Mouse (Mus musculus) limb, embryonic 13.5 days (tissue): ENCODE measurements around the gene Cdca5. TPM values are rescaled to one million over a fixed set of nuclear protein-coding genes. Genes with fewer than 3 reads are reported as not detected.
A peak's percentile ranks its signal among the peaks of the same experiment; 100 is the strongest.
"Not testable (repeated sequence)": the region's sequence is repeated elsewhere in the genome, so short reads cannot be mapped to it uniquely, and the experiment has no call there.

ENCODE experiments used
- ATAC-seq: fragments of 200-750 bp; cut with Nextera tagmentation; 2 replicates; pipeline ENCODE4 v1.8.0; 2017; ENCODE audit warnings: low read depth, moderate number of reproducible peaks, moderate TSS enrichment; ENCODE audit not compliant: low FRiP score
- H3K27ac ChIP-seq: fragments of 300-500 bp; sonication (generic); 2 replicates; pipeline ENCODE4 v1.5.1; 2015; ENCODE audit warnings: inconsistent platforms, mild to moderate bottlenecking, moderate library complexity
- H3K27me3 ChIP-seq: fragments of 300-500 bp; sonication (generic); 2 replicates; pipeline ENCODE4 v1.6.1; 2015; ENCODE audit warnings: mild to moderate bottlenecking, inconsistent platforms
- H3K36me3 ChIP-seq: fragments of 300-500 bp; sonication (generic); 2 replicates; pipeline ENCODE4 v1.6.1; 2015; ENCODE audit warnings: inconsistent platforms, mild to moderate bottlenecking, moderate library complexity
- H3K4me1 ChIP-seq: fragments of 300-500 bp; sonication (generic); 2 replicates; pipeline ENCODE4 v1.6.1; 2015; ENCODE audit warnings: inconsistent platforms
- H3K4me2 ChIP-seq: fragments of 300-500 bp; sonication (generic); replicated peaks from 2 replicates; pipeline ENCODE4 v1.6.1; 2015; ENCODE audit warnings: inconsistent platforms, mild to moderate bottlenecking, moderate library complexity
- H3K4me3 ChIP-seq: fragments of 300-500 bp; sonication (generic); 2 replicates; pipeline ENCODE4 v1.5.1; 2015; ENCODE audit warnings: moderate library complexity, mild to moderate bottlenecking, inconsistent platforms
- H3K9ac ChIP-seq: fragments of 300-500 bp; sonication (generic); 2 replicates; pipeline ENCODE4 v1.6.1; 2015; ENCODE audit warnings: mild to moderate bottlenecking, inconsistent platforms
- H3K9me3 ChIP-seq: fragments of 300-500 bp; sonication (generic); 2 replicates; pipeline ENCODE4 v1.6.1; 2016; ENCODE audit warnings: inconsistent platforms
- WGBS: fragments of 180-500 bp; shearing (Covaris S2); methylation state at CpG from one replicate; pipeline ENCODE4 v1.1.7; 2015; 5-methylcytosine and 5-hydroxymethylcytosine counted together
- polyA plus RNA-seq: library from polyadenylated mRNA; unstranded; fragments of >200 nt; fragmentation: Nextera tagmentation; extraction: Ambion mirVana; gene quantifications from 2 replicates; pipeline ENCODE4 v1.2.1, GENCODE M21; 2015

The Cdca5 gene
- polyA plus RNA-seq = 36.5 and 37.6 TPM in 2 replicates

- under 1% methylated on average over 58 of the region's 58 CpGs for WGBS
- H3K36me3 ChIP-seq = peaks cover 63% of the 10 kb centered on the region
These were observed at the start of gene Cdca5, which contains the start of gene Zfpl1 for GRCm38 (mm10) chr19:6084478-6085248. Gene Cdca5 (plus strand): TSS chr19:6084983. Gene Zfpl1 (minus strand): TSS chr19:6084956.

GRCm38 (mm10) chr19:6035966-6036585 is 48.7 kb upstream of the Cdca5 start:
- Histone ChIP-seq H3K36me3 (no peaks in the 10 kb centered on the region), H3K4me2 (no peak overlapping the region), H3K4me3 (no peak overlapping the region), H3K4me1 (no peaks in the 10 kb centered on the region), H3K27ac (no peak overlapping the region), H3K9me3 (no peaks in the 10 kb centered on the region), H3K27me3 (no peaks in the 10 kb centered on the region), H3K9ac (no peak overlapping the region)
- WGBS = 76% methylated on average over 9 of the region's 9 CpGs
- no peak for ATAC-seq

More at GRCm38 (mm10) chr19:6084478-6085248, at the start of gene Cdca5, which contains the start of gene Zfpl1:
- Histone ChIP-seq H3K4me1 (peaks cover 24% of the 10 kb centered on the region), H3K9me3 (no peaks in the 10 kb centered on the region), H3K9ac (peak within 1 kb of the TSS; percentile 78), H3K4me3 (peak within 1 kb of the TSS; percentile 74), H3K4me2 (peak within 1 kb of the TSS; percentile 89), H3K27ac (peak within 1 kb of the TSS; percentile 65; the same call in 1 of the 2 replicates), H3K27me3 (no peaks in the 10 kb centered on the region)
- ATAC-seq = peak; percentile 91

- H3K4me1 ChIP-seq = no peaks in the 10 kb centered on the region
- H3K9me3 ChIP-seq = no peaks in the 10 kb centered on the region
- no peaks in the 10 kb centered on the region for H3K36me3 ChIP-seq
- H3K4me2 ChIP-seq = no peak overlapping the region
- H3K9ac ChIP-seq = no peak overlapping the region
- no peak overlapping the region for H3K4me3 ChIP-seq
- no peaks in the 10 kb centered on the region for H3K27me3 ChIP-seq
- ATAC-seq = no peak
- no peak overlapping the region for H3K27ac ChIP-seq
These were observed 47.1 kb upstream of the Cdca5 start for GRCm38 (mm10) chr19:6037695-6038094.

- H3K4me1 ChIP-seq = no peaks in the 10 kb centered on the region
- no peak overlapping the region for H3K9ac ChIP-seq
- no peaks in the 10 kb centered on the region for H3K36me3 ChIP-seq
- WGBS = 84% methylated on average over 7 of the region's 7 CpGs
- H3K4me3 ChIP-seq = no peak overlapping the region
- H3K27me3 ChIP-seq = no peaks in the 10 kb centered on the region
- no peak for ATAC-seq
- H3K4me2 ChIP-seq = no peak overlapping the region
- H3K9me3 ChIP-seq = no peaks in the 10 kb centered on the region
- H3K27ac ChIP-seq = no peak overlapping the region
These were observed 46.5 kb upstream of the Cdca5 start for GRCm38 (mm10) chr19:6038326-6038725.

- Histone ChIP-seq H3K27ac (no peak overlapping the region), H3K27me3 (no peaks in the 10 kb centered on the region), H3K4me1 (peaks cover under 1% of the 10 kb centered on the region), H3K9ac (no peak overlapping the region), H3K36me3 (no peaks in the 10 kb centered on the region), H3K4me3 (no peak overlapping the region), H3K9me3 (no peaks in the 10 kb centered on the region), H3K4me2 (no peak overlapping the region)
- no peak for ATAC-seq
These were observed 44.8 kb upstream of the Cdca5 start for GRCm38 (mm10) chr19:6040002-6040401.

- ATAC-seq = no peak
- Histone ChIP-seq H3K27me3 (no peaks in the 10 kb centered on the region), H3K27ac (no peak overlapping the region), H3K4me1 (peaks cover 10% of the 10 kb centered on the region), H3K4me2 (no peak overlapping the region), H3K4me3 (no peak overlapping the region), H3K9me3 (no peaks in the 10 kb centered on the region), H3K36me3 (no peaks in the 10 kb centered on the region), H3K9ac (no peak overlapping the region)
- WGBS = 90% methylated on average over 9 of the region's 9 CpGs
These were observed 42.5 kb upstream of the Cdca5 start for GRCm38 (mm10) chr19:6042293-6042692.

- H3K9me3 ChIP-seq, H3K9ac ChIP-seq, H3K27ac ChIP-seq, H3K4me3 ChIP-seq, ATAC-seq, H3K27me3 ChIP-seq, H3K4me2 ChIP-seq: not testable (repeated sequence)
- Histone ChIP-seq H3K36me3 (peaks cover 12% of the 10 kb centered on the region), H3K4me1 (peaks cover 23% of the 10 kb centered on the region)
- 63% methylated on average over 4 of the region's 4 CpGs for WGBS
These were observed 40.7 kb upstream of the Cdca5 start for GRCm38 (mm10) chr19:6044102-6044501.

DNA sequence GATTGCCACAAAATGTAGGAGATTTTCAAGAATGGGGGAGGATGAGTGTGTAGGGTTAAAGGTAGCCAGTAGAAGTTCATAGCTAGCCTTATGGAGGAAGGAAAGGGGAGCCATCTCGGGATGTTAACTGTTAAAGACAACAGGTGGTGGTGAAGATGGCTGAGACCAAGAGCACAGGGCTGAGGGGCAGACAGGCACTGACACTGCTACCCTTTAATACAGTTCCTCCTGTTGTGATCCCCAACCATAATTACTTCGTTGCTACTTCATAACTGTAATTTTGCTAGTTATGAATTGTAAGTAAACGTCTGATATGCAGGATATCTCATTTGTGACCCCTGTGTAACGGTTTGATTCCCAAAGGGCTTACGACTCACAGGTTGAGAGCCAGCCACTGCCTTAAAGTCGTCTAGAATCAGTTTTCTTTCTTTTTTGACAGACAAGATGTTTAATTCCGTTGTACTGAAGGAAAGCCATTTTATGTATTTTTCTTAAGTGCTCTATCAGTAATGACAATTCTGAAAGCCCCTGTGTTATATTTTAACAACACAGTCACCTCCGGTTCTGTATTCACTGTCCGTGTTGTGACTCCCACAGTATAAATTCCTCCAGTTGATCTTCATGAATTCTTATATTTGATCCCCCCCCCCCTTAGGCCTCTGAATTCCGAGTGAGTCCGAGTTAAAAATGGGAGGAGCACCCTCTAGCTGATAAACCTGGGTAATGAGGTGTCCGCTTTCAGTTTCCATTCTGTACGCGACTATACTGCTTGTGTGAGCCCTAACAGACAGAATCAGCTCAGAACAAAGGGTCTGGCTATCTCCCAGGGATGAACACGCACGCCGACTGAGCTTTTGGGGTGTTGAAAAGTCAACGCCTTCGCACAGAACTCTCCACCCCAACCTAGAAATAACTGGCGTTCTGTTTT is 39.2 kb upstream of the Cdca5 start:
- H3K9me3 ChIP-seq = no peaks in the 10 kb centered on the region
- peak overlapping the region; percentile 95 for H3K9ac ChIP-seq
- WGBS = 16% methylated on average over 20 of the region's 20 CpGs
- peak overlapping the region; percentile 99 for H3K27ac ChIP-seq
- peak; percentile 5; the same call in 1 of the 2 replicates for ATAC-seq
- peak overlapping the region; percentile 93 for H3K4me3 ChIP-seq
- peak overlapping the region; percentile 98 for H3K4me2 ChIP-seq
- H3K27me3 ChIP-seq = no peaks in the 10 kb centered on the region
- H3K4me1 ChIP-seq = peaks cover 23% of the 10 kb centered on the region
- H3K36me3 ChIP-seq = peaks cover 27% of the 10 kb centered on the region

- WGBS = under 1% methylated on average over 65 of the region's 65 CpGs
- peak within 1 kb of the TSS; percentile 93 for H3K4me3 ChIP-seq
- H3K27ac ChIP-seq = peak within 1 kb of the TSS; percentile 99
- no peaks in the 10 kb centered on the region for H3K27me3 ChIP-seq
- H3K36me3 ChIP-seq = peaks cover 36% of the 10 kb centered on the region
- H3K4me1 ChIP-seq = peaks cover 23% of the 10 kb centered on the region
- H3K9ac ChIP-seq = peak within 1 kb of the TSS; percentile 95
- ATAC-seq = peak; percentile 94
- H3K9me3 ChIP-seq = no peaks in the 10 kb centered on the region
- H3K4me2 ChIP-seq = peak within 1 kb of the TSS; percentile 98
These were observed 38.3 kb upstream of the Cdca5 start, which contains the start of gene Syvn1 for GRCm38 (mm10) chr19:6046294-6047153. Gene Syvn1 (plus strand): TSS chr19:6046576.

- H3K27me3 ChIP-seq = no peaks in the 10 kb centered on the region
- ATAC-seq = peak; percentile 7
- WGBS = 2% methylated on average over 41 of the region's 44 CpGs
- peak overlapping the region; percentile 95 for H3K9ac ChIP-seq
- H3K27ac ChIP-seq = peak overlapping the region; percentile 99
- peak overlapping the region; percentile 93 for H3K4me3 ChIP-seq
- peaks cover 23% of the 10 kb centered on the region for H3K4me1 ChIP-seq
- peaks cover 44% of the 10 kb centered on the region for H3K36me3 ChIP-seq
- H3K9me3 ChIP-seq = no peaks in the 10 kb centered on the region
- peak overlapping the region; percentile 98 for H3K4me2 ChIP-seq
These were observed 37.5 kb upstream of the Cdca5 start for GRCm38 (mm10) chr19:6047154-6047898.

DNA sequence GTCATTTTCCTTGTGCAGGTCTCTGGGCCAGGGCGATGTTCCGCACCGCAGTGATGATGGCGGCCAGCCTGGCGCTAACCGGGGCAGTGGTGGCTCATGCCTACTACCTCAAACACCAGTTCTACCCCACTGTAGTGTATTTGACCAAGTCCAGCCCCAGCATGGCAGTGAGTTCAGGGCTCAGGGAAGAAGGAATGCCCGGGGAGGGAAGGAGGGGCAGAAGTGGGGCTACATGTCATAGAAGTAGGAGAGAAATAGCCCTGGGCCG is 37.0 kb upstream of the Cdca5 start:
- H3K4me3 ChIP-seq = peak overlapping the region; percentile 93
- ATAC-seq = no peak
- no peak overlapping the region for H3K27ac ChIP-seq
- peaks cover 49% of the 10 kb centered on the region for H3K36me3 ChIP-seq
- no peaks in the 10 kb centered on the region for H3K9me3 ChIP-seq
- H3K9ac ChIP-seq = peak overlapping the region; percentile 95
- 85% methylated on average over 8 of the region's 8 CpGs for WGBS
- peaks cover 23% of the 10 kb centered on the region for H3K4me1 ChIP-seq
- no peaks in the 10 kb centered on the region for H3K27me3 ChIP-seq
- peak overlapping the region; percentile 98 for H3K4me2 ChIP-seq
